Mouse (Mus musculus): Measurements from ENCODE around the gene Hbb-bs. TPM values are rescaled to one million over a fixed set of nuclear protein-coding genes. Genes with fewer than 3 reads are reported as not detected.
"Not testable (repeated sequence)": the region's sequence is repeated elsewhere in the genome, so short reads cannot be mapped to it uniquely, and the experiment has no call there.

Hbb-bs gene
- total and polyA plus RNA-seq, 3 experiments: 5.7 TPM; not detected in 2

- H3K9me3 ChIP-seq (replicated peaks; ENCODE audit: low read length); dilution Hi-C loops (cut with MboI; ENCODE audit: extremely low pct_ligation_motif_present, extremely low pct_unique_long_range_greater_than_20kb, low sequenced_read_pairs); H3K36me3 ChIP-seq (replicated peaks in 1 of 2; ENCODE audit: control insufficient read depth in 1 of 2, insufficient read depth in 1 of 2, low read length in 1 of 2); H3K27me3 ChIP-seq (replicated peaks); H3K4me3 ChIP-seq (replicated peaks in 1 of 3; ENCODE audit: low read depth in 2 of 3, low read length in 2 of 3, poor library complexity in 1 of 3); in situ Hi-C loops (cut with MboI; ENCODE audit: low pct_ligation_motif_present, low pct_unique_long_range_greater_than_20kb, low sequenced_read_pairs); H3K79me2 ChIP-seq (replicated peaks; ENCODE audit: control insufficient read depth, extremely low read depth, insufficient read depth, poor library complexity, severe bottlenecking); H3K27ac ChIP-seq (ENCODE audit: insufficient read depth, low read depth); H3K9ac ChIP-seq (ENCODE audit: insufficient read depth, low read depth): not testable (repeated sequence)
- peak overlapping the region; percentile 44; the same call in 1 of the 2 replicates for H3K4me2 ChIP-seq (ENCODE audit: insufficient read depth, low read depth, poor library complexity, severe bottlenecking)
- peak; percentile 70 for TF ChIP-seq JUND (conservative IDR thresholded peaks at IDR 0.05; ENCODE audit: low read depth, low read length)
- H3K4me1 ChIP-seq (ENCODE audit: control insufficient read depth in 1 of 2, insufficient read depth in 2 of 2): peaks cover 2 to 33% of the 10 kb centered on the region in 2 experiments; a peak in 3 of 4 replicates
- peak; percentile 55 for DNase-seq (ENCODE audit: extremely low read depth)
These were observed 12.8 kb downstream of the Hbb-bs start for GRCm38 (mm10) chr7:103815085-103815484.

GRCm38 (mm10) chr7:103813766-103814165 lies 14.1 kb downstream of the Hbb-bs start, which contains the start of gene Hbb-bt:
Gene Hbb-bt (minus strand): TSS chr7:103813996.
- Histone ChIP-seq H3K27ac (ENCODE audit: insufficient read depth, low read depth) (no peak within 1 kb of the TSS), H3K4me3 (replicated peaks in 1 of 3; ENCODE audit: low read depth in 2 of 3, low read length in 2 of 3, poor library complexity in 1 of 3) (no peak within 1 kb of the TSS), H3K4me1 (ENCODE audit: control insufficient read depth in 1 of 2, insufficient read depth in 2 of 2) (peaks cover 2 to 45% of the 10 kb centered on the region in 2 experiments; a peak in 3 of 4 replicates), H3K27me3 (replicated peaks) (no peaks in the 10 kb centered on the region), H3K9ac (ENCODE audit: insufficient read depth, low read depth) (no peak within 1 kb of the TSS), H3K4me2 (ENCODE audit: insufficient read depth, low read depth, poor library complexity, severe bottlenecking) (no peak within 1 kb of the TSS), H3K36me3 (replicated peaks in 1 of 2; ENCODE audit: control insufficient read depth in 1 of 2, insufficient read depth in 1 of 2, low read length in 1 of 2) (no peaks in the 10 kb centered on the region), H3K9me3 (replicated peaks; ENCODE audit: low read length) (no peaks in the 10 kb centered on the region), H3K79me2 (replicated peaks; ENCODE audit: control insufficient read depth, extremely low read depth, insufficient read depth, poor library complexity, severe bottlenecking) (no peaks in the 10 kb centered on the region)
- dilution Hi-C loops (cut with MboI; ENCODE audit: extremely low pct_ligation_motif_present, extremely low pct_unique_long_range_greater_than_20kb, low sequenced_read_pairs) (no loop called here), in situ Hi-C loops (cut with MboI; ENCODE audit: low pct_ligation_motif_present, low pct_unique_long_range_greater_than_20kb, low sequenced_read_pairs) (no loop called here)
- no peak for DNase-seq (ENCODE audit: extremely low read depth)
- TF ChIP-seq RCOR1 (conservative IDR thresholded peaks at IDR 0.05; ENCODE audit: low read depth, low read length): no peak
- no peak for TF ChIP-seq ZC3H11A (IDR thresholded peaks at IDR 0.05; ENCODE audit: low read depth, low read length)
- TF ChIP-seq CHD2 (IDR thresholded peaks at IDR 0.05; ENCODE audit: low read length): no peak
- TF ChIP-seq CTCF (conservative IDR thresholded peaks at IDR 0.05 in 1 of 2, IDR thresholded peaks at IDR 0.05 in 1 of 2; ENCODE audit: low read depth in 2 of 2, low read length in 2 of 2): no peak
- TF ChIP-seq USF1 (IDR thresholded peaks at IDR 0.05; ENCODE audit: low read depth, low read length): no peak
- no peak for TF ChIP-seq SMC3 (IDR thresholded peaks at IDR 0.05; ENCODE audit: low read depth, low read length)
- no peak for TF ChIP-seq MAFK (IDR thresholded peaks at IDR 0.05; ENCODE audit: insufficient replicate concordance, low read length)
- TF ChIP-seq IRF4 (IDR thresholded peaks at IDR 0.05; ENCODE audit: low read depth, low read length): no peak
- TF ChIP-seq MYC (IDR thresholded peaks at IDR 0.05; ENCODE audit: low read depth, low read length): no peak
- TF ChIP-seq POLR2A (IDR thresholded peaks at IDR 0.05; ENCODE audit: low read depth, low read length): no peak
- TF ChIP-seq HCFC1 (IDR thresholded peaks at IDR 0.05; ENCODE audit: low read depth, low read length): no peak

GRCm38 (mm10) chr7:103813152-103813551 lies 14.7 kb downstream of the Hbb-bs start:
- in situ Hi-C loops (cut with MboI; ENCODE audit: low pct_ligation_motif_present, low pct_unique_long_range_greater_than_20kb, low sequenced_read_pairs); H3K27ac ChIP-seq (ENCODE audit: insufficient read depth, low read depth); H3K9me3 ChIP-seq (replicated peaks; ENCODE audit: low read length); H3K9ac ChIP-seq (ENCODE audit: insufficient read depth, low read depth); H3K4me2 ChIP-seq (ENCODE audit: insufficient read depth, low read depth, poor library complexity, severe bottlenecking); H3K36me3 ChIP-seq (replicated peaks in 1 of 2; ENCODE audit: control insufficient read depth in 1 of 2, insufficient read depth in 1 of 2, low read length in 1 of 2); DNase-seq (ENCODE audit: extremely low read depth); H3K79me2 ChIP-seq (replicated peaks; ENCODE audit: control insufficient read depth, extremely low read depth, insufficient read depth, poor library complexity, severe bottlenecking); H3K27me3 ChIP-seq (replicated peaks); dilution Hi-C loops (cut with MboI; ENCODE audit: extremely low pct_ligation_motif_present, extremely low pct_unique_long_range_greater_than_20kb, low sequenced_read_pairs); H3K4me3 ChIP-seq (replicated peaks in 1 of 3; ENCODE audit: low read depth in 2 of 3, low read length in 2 of 3, poor library complexity in 1 of 3): not testable (repeated sequence)
- H3K4me1 ChIP-seq (ENCODE audit: control insufficient read depth in 1 of 2, insufficient read depth in 2 of 2): peaks cover 2 to 47% of the 10 kb centered on the region in 2 experiments; a peak in 3 of 4 replicates
